Mouse (Mus musculus) granulocyte monocyte progenitor cell, adult 5-6 weeks (primary cell): ENCODE measurements around the gene Tjp3. TPM values are rescaled to one million over a fixed set of nuclear protein-coding genes. Genes with fewer than 3 reads are reported as not detected.

ENCODE experiments used
- ATAC-seq: replicated peaks from 2 replicates; pipeline ENCODE4 v1.8.0; 2016; ENCODE audit warnings: mild to moderate bottlenecking, moderate TSS enrichment, inconsistent platforms; ENCODE audit not compliant: poor library complexity, severe bottlenecking
- total RNA-seq, 2 experiments: library from RNA; stranded (forward) in 1 of 2; stranded (reverse) in 1 of 2; fragments of 200-712, 200-1000 nt in 1 of 2; fragments of >200 nt in 1 of 2; fragmentation: Nextera tagmentation in 1 of 2; gene quantifications; 2 replicates each; pipeline ENCODE4 v1.2.3; 2014 to 2017

Gene Tjp3
- total RNA-seq, 2 experiments from 2014 or later: 6.2 to 8.4 TPM

DNA sequence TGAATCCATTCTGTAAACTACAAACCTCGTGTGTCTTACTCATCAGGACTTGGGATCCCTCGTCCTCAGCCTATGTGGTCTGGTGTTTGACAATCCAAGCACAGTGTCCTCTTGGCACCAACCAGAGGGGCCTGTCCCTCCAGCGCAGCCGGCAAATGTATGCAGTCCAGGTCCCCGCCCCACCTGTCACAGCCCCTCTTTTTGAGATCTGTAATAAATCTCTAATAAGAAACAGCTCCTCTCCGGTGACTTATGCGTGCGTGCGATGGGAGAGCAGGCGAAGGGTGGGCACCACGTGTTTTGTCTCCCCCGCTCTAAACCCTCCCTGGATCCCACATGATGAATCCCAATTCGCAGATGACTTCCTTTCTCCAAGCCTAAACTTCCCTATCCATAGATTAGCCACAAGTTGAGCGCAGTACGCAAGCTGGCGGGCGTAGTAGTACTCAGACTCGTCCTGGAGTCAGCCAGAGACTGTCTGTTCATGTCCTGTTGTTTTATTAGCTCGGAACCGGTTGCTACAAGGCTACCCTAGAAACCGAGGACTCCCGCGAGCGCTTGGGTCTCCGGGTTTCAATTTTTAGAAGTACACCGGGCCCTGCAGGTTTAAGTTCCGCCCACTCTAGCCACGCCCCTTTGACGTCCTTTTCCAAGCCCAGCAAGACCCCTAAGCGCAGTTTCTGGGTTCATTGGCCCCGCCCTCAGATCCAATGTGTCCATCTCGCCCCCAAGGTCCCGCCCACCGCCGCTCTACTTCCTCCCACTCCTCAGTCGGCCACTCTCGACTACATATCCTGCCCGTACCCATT, 28.6 kb upstream of the Tjp3 start:
- peak; percentile 65 for ATAC-seq

DNA sequence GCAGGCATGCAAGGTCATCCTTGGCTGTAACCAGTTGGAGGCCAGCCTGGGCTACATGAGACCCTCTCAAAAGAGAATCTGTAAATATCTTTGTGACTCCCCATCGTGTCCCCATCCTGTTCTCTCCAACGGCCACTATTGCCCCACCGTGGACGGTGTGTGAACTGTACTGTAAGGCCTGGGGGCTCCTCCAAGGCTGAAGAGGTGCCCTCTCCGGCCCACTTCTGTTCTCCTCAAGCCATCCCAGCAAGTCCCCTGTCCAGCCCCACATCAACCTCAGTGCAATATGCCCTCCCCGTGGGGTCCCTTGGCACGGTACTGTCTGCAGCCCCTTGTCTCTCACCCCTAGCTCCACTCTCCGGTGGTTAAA, 27.9 kb upstream of the Tjp3 start:
- no peak for ATAC-seq

DNA sequence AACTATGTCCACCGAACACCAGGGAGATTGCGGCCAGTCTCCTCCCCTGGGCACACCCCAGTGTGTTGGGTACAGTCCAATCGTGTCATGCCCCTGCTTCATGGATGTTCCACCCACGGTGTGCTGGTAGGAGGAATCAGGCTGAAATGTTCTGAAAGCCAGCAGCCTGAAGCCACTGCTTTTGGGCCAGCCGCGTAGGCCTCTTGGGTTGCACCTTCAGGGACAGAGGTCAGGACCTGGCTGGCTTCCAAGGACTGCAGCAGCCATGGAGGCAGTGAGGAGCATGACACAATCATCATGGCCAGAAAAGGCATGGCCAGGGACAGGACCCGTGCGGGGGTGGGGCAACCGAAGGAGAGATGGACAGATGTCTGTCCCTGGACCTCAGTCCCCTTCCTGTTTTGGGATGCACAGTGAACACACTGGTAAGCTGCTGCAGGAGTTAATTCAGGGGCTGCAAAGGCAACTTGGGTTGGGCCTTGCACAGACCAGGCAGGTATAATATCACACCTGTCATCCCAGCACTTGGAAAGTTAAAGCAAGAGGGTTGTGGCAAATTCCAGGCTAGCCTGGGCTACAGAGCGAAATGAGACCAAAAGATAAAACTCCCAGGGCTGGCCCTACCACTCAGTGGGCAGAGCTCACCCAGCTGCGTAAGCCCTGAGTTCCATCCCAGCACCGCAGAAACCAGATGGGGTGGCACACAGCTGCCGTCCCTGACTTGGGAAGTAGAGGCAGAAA, 27.4 kb upstream of the Tjp3 start:
- ATAC-seq: no peak

DNA sequence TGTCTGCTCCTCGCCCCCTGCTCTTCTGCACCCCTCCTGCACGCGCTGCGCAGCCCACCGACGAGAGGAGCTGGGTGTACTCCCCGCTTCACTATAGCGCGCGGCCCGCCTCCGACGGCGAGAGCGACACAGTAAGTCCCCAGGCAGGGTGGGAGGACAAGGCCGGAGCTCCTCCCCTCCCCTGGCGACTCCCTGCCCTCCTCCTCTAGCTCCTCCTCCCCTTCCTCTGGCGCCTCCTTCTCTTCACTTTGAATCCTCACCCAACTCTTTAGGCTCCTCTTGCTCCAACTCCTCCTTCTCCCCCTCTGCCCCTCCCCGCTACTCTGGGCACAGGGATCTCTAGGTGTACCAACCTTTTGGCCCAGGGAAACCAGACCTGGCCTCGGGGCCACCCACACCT, 25.9 kb upstream of the Tjp3 start:
- no peak for ATAC-seq

DNA sequence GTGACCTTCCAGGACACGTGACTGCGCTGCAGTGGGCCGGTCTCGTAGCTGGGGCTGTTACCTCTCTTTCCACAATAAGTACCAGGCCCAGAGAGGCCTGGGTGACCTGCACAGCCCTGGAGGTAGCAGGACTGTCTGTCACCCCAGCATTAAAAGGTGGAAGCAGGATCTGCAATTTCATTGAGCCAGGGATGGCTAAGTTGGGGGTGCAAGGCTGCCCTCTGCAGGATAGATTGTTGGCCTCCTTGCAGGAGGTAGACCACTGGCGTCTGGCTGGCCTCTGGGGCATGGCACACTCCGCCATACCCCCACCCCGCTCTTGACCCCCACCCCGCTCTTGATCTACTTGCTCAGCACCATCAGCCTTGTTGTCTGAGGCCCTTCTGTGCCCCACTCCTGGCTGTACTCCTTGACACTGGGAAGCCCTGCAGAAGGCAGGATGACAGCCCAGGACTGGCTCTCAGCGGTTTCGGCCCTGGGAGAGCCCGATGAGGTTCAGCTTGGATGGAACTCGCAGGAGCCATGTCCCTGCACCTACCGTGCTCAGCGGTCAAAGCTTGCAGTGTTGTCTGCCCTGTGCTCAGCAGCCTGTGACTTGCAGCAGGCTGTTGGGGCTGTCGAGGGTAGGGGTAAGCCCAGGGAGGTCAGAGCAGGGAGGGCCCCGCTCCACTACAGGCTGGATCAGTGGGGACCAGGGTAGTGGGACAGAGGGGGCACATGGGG, 25.1 kb upstream of the Tjp3 start:
- no peak for ATAC-seq

DNA sequence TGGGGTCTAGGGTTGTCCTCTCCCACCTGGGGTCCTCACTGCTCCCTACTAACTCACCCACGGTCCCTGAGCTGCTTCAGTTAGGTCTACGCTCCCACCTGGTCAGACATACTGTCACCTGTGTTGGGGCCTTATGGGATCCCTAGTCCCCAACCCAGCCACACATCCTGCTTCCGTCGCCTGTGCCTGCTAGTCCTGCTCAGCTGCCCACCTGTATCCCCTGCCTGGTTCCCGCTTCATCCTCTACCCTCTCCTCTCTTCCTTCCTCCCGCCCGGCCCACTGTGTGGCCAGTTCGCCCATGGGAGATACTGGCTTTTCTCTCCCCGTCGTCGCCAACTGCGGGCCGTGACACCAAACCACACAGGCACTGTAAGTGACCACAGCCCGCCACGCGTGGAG, 24.2 kb upstream of the Tjp3 start:
- ATAC-seq: no peak

DNA sequence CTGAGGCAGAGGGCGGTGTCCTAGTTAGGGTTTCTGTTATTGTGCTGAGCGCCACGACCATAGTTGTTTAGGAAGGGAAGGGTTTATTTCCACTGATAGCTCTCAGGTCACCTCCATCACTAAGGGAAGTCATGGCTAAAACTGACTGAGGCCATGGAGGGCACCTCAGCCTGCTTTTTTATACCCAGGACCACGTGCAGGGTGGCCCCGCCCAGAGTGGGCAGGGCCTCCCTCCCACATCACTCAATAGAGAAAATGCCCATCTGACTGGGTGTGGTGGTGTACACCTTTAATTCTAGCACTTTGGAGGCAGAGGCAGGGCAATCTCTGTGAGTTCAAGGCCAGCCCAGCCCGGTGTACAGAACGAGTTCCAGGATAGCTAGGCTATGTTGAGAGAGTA, 22.8 kb upstream of the Tjp3 start:
- ATAC-seq: no peak

DNA sequence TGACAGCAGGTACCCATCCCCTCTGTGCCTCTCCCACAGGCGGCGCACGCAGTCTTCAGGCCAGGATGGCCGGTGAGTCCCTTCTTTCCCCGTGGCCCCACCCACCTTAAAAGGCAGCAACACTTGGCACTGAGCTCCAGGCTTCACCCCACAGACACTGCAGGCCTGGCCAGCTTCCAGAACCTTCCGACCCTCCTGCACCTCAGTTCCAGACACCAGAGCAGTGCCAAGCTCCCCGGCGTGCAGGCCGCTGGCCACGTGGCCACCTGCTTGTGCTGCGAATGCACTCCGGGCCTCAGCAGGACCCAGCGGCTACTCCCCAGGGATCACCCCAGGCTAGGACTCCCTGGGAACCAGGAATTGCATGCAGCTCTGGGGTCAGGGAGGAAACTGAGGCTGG, 22.2 kb upstream of the Tjp3 start:
- no peak for ATAC-seq

DNA sequence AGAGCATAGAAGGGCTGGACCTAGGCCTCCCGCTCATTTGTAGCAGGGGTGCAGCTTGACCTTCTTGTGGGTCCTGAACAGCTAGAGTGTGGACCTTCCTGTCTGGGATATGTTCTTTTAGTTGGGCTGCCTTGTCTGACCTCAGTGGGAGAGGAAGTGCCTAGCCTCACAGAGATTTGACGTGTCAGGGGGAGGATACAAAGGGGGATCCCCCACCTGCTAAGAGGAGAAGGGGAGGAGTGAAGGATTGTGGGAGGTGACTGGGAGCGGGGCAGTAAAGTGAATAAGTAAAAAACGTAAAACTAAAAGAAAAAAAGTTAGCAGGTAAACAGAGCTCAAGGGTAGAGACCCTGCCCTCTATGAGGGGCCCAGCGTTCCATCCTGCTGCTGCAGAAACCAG, 18.2 kb upstream of the Tjp3 start:
- ATAC-seq: no peak

DNA sequence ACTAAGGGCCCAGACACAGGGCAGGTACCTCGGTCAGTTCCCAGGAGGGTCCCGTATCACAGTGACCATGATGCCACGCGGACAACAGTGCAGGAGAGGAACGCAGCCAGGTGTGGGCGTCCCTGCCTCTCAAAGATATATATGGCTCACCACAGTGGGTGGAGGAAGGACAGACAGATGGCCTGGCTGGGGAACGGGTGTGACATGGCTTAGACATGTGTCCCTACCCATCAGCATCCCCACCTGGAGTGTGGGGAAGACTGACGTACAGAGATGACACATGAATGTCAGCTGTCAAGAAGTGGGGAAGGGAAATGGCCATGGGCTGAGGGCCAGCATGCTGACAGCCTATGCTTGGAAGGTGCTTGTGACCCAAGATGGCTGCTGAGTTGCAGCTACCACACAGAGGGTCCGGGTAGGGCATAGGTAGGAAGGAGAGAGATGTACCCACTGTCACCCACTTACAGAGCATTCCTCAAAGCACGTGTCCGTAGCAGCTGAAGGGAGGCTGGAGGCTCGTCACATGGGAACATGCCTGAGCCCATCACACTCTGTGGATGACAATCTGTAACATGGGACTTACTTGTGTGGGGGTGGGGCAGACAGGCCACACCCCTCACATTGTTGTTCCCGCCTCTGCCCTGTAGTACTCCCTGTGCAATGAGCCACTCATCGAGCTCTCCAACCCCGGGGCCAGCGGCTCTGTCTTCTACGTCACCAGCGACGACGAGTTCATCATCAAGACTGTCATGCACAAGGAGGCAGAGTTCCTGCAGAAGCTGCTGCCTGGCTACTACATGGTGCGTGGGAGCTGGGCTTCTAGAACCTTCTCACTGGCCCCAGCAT, 15.7 kb upstream of the Tjp3 start:
- ATAC-seq: no peak

DNA sequence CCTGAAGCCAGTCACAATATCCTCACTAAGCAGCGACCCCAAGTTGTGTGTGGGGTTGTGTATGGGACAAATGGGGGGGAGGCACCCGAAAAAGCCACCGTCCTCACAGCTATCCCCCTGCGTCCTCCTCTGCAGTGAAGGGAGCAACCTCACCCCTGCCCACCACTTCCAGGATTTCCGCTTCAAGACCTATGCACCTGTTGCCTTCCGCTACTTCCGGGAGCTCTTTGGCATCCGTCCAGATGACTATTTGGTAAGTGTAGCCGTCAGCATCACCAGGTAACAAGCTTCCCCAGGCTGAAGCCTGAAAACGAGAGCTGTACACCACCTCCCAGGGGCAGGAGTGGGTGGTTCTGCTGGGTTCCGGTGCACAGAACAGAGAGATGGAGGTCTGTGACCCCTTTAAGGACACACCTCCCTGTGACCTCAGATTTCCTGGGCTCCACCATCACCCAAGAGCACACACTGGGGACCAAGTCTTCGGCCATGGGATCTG, 14.8 kb upstream of the Tjp3 start:
- no peak for ATAC-seq

DNA sequence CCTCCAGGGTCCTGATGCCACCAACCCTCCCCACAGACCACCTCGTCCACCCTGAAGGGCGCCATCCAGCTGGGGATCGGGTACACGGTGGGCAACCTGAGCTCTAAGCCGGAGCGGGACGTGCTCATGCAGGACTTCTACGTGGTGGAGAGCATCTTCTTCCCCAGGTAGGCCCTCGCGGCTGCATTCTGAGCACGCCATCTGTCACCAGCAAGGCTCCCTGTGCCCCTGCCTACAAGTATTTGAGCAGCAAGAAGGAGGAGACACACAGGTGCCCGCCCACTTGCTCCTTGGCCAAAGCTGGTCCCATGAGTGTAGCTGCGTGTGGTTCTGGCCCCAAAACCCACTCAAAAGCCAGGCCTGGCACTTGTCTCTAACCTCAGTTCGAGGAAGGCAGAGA, 14.3 kb upstream of the Tjp3 start:
- ATAC-seq: no peak

DNA sequence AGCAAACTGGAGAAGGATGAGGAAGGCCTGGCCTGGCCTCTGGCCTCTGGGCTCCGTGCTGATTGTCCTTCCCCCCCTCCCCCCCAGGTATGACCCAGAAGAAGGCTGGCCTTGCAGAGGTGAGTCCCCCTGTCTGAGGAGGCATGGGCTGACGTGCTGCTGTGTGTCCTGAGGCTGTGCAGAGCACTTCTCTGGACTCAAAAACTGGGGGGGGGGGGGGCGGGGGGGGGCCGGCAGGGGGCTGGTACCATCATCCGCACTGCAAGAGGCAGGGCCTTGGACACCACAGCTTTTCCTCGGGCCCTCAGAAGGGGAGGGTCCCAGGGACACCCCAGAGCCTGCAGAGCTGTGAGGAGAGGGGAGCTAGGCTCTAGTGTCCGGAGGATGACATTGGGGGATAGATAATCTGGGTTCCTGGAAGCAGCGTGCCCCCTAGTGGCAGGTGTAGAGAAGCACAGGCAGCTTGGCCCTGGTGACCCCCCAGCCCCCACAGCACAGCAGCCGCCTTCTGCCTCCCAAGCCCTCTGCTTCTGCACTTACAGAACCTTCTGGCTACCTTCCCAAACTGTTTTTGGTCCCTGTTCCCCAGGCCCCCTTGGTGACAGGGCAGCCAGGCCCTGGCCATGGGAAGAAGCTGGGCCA, 13.3 kb upstream of the Tjp3 start:
- ATAC-seq: peak; percentile 64

DNA sequence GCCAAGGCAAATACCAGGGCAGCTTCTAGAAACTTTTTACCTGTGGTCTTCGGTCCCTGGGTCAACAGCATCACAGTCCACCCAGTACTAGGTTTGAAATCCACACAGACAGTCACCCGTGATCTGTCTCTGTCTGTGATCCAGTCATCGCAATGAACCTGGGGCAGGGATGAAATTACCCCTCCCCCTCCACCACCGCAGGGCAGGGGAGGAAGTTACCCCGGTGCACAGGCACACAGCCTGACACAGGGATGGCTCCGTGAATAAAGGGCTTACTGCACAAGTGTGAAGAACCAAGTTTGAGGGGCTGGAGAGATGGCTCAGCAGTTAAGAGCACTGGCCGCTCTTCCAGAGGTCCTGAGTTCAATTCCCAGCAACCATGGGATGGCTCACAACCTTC, 12.4 kb upstream of the Tjp3 start:
- no peak for ATAC-seq

DNA sequence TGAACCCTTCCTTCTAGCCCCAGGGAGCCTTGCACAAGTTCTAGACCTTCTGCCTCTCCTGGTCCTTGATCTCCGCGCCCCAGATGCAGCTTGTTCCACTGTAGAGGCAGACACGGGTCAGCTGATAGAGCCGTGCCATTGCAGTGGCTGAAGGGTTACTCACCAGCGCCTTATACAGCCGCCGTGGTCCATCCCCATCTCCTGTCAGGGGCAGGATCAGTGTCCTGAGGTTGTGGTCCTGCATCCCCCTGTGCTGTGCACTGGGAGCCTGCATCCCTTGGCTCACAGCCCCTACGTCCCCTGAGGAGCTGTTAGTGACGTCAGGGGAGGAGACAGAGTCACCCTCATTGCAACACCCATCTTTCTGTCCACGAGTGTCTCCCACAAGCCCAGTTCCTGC, 11.9 kb upstream of the Tjp3 start:
- peak; percentile 45 for ATAC-seq

DNA sequence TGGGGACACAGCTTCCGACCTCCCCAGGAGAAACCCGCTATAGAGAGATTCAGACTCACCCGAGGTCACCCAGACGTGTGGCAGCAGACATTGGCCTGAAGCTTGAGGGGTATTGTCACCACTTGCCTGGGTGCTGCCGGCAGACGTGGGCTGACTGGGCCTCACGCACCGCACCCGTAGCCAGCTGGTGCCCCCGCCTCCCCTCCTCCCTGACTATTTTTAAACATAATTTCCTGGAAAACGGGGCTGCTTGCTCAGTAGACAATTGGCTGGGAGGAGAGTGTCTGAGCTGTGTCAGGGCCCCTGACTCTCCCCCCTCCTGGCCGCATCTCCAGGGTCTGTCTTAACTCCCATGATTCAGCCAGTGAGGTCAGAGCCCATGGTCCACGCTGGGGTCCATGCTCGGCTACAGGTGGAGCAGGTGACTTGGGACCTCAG, 11.4 kb upstream of the Tjp3 start:
- ATAC-seq: no peak

DNA sequence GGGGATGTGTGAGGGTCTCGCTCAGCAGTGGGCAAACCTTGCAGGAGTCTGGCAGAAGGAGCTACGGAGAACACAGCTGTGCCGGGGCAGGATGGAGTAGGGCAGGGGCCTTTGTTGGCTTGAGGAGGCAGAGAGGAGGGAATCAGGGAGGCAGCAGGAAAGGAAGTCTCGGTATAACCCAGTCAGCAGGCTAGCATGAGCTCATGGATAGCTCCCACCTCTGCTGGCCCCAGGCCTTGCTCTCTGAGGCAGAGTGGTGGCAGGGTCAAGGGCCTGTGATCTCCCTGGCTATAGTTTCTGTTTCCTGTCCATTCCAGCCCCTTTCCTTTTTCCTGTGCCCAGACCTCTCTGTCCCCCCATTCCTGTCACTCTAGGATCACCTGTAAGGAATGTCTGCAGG, 10.9 kb upstream of the Tjp3 start:
- no peak for ATAC-seq

DNA sequence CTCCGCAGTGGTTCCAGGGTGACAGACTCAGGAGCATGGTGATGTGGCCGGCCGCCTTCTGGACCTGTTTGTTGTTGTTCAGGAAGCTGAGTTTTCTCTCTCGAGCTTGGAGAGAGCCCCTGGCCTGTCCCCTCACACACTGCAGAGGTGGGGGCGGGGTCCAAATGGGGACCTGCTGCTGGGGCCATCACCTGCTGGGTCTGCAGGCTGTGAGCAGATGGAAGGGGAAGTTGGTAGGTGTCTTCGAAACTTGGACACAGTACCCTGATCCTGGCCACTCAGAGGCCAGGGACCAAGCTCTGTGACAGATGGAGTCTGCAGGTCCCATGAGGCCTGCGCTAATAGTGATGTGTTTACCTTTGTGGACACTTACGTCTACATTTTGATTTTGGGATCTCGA, 9.9 kb upstream of the Tjp3 start:
- no peak for ATAC-seq

DNA sequence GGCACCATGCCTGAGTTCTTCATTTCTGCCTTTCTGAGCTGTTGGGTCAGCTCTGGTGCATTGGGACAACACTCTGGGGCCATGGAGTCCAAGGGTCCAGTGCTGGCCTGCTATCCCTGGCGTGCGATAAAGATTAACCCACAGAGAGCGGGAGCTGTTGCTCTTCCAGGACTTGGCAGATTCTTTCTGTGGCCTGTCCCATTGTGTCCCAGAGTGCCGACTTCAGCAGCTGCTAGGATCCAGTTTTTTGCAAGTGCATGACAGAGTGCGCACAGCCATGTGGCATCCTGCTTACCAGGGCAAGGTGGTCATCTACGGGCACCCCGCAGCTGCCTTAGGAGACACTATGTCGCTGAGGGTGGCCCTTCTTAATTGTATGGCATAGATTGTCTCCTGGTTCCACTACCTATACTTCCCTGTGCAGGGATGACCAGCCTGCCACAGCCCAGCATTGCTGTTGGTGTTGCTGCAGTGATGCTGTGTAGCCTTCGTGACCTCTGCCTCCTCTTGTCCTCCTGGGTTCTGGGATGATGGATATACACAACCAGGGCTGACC, 9.0 kb upstream of the Tjp3 start:
- ATAC-seq: no peak
